Mouse (Mus musculus) C2C12 (cell line): Measurements from ENCODE around the gene Arrb2.

ENCODE experiments used
- CEBPB ChIP-seq: IDR thresholded peaks from one replicate; pipeline ENCODE4 v1.6.1; 2011; ENCODE audit warnings: low read depth, mild to moderate bottlenecking, control low read depth, moderate library complexity
- CTCF ChIP-seq: IDR thresholded peaks from one replicate; pipeline ENCODE4 v1.5.1; 2011; ENCODE audit not compliant: control insufficient read depth, insufficient read depth, insufficient read length
- MAX ChIP-seq: IDR thresholded peaks from one replicate; pipeline ENCODE4 v1.6.1; 2011; ENCODE audit warnings: mild to moderate bottlenecking, control low read depth
- MYOD1 ChIP-seq: IDR thresholded peaks from one replicate; pipeline ENCODE4 v1.6.1; 2011; ENCODE audit warnings: low read depth; ENCODE audit not compliant: control insufficient read depth, insufficient read length
- MYOG ChIP-seq: IDR thresholded peaks from one replicate; pipeline ENCODE4 v1.6.1; 2011; ENCODE audit not compliant: control insufficient read depth, insufficient read length; ENCODE audit errors: extremely low read depth
- USF1 ChIP-seq: IDR thresholded peaks from one replicate; pipeline ENCODE4 v1.6.1; 2011; ENCODE audit warnings: low read depth, mild to moderate bottlenecking, control low read depth, moderate library complexity

DNA sequence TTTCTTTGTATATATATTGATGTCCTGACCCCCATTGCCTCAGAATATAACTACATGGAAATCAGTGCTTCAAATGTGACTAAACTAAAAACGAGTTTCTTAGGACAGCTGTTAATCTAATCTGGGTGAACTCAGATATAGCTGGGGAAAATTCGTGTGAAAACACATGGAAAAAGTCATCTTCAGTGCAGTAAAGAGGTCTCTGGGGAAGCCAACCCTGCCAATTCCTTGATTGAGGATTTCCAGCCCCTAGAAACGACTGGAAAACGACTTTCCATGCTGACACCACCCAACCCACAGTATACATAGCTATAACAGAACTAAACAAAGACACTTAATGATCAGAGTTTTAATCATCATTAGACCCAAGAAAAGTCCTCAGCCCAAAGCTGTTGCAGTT is 55.4 kb downstream of the Arrb2 start:
- TF ChIP-seq CTCF = no peak
- TF ChIP-seq MAX = no peak
- TF ChIP-seq USF1 = no peak
- no peak for TF ChIP-seq MYOD1
- no peak for TF ChIP-seq MYOG
- TF ChIP-seq CEBPB = no peak
